19 mouse cellular contexts compared by ENCODE assay signal in the genomic region with DNA sequence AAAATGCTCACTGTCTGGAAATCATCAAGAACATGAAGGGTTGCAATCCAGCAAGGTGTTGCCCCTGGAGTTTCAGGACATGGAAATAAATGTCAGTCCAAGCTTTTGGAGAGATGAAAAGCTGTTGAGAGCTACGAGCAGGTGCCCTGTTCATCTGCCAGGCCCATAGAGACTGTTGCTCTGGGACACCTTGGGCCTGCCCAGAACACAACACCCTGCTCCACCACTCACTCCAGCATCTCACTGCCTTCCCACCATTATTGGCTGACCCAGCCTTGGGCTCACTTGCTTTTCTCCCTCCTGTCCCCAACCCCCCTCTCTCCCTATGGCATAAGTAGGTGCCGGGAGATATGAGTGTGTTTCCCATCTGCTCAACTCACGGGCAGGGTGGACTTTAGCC.
DNase-seq lines count a peak whose midpoint lies in the region; ATAC-seq lines count a peak whose summit lies in the region.
"Had no signal": no experiment of that assay in that cellular context is flagged by ENCODE, and none has a peak within 500 bp of the region (broad histone marks: within the 10 kb centered on the region; RNA-seq: fewer than 3 reads in every experiment).

No protein-coding gene starts in this region.

- H3K27me3 ChIP-seq in hindbrain, embryonic 16.5 days (replicated peaks; ENCODE audit: control insufficient read depth, insufficient read depth, low read length) = no peaks in the 10 kb centered on the region
- no peaks in the 10 kb centered on the region for H3K27me3 ChIP-seq in hindbrain, embryonic 10.5 days (ENCODE audit: insufficient read depth, poor library complexity, severe bottlenecking)
- H3K27me3 ChIP-seq in neural tube, embryonic 13.5 days = no peaks in the 10 kb centered on the region
- H3K27me3 ChIP-seq: CH12.LX; embryonic facial prominence, embryonic 12.5 days; Patski had no signal

- no peaks in the 10 kb centered on the region for H3K36me3 ChIP-seq in hindbrain, embryonic 16.5 days (ENCODE audit: control insufficient read depth, insufficient read depth, low read length)
- no peaks in the 10 kb centered on the region for H3K36me3 ChIP-seq in hindbrain, embryonic 10.5 days
- H3K36me3 ChIP-seq in neural tube, embryonic 13.5 days = no peaks in the 10 kb centered on the region
- H3K36me3 ChIP-seq: embryonic facial prominence, embryonic 12.5 days; heart, embryonic 10.5 days had no signal

- no peaks in the 10 kb centered on the region for H3K4me1 ChIP-seq in hindbrain, embryonic 16.5 days (ENCODE audit: control insufficient read depth, insufficient read depth, low read depth, low read length)
- peaks cover 4% of the 10 kb centered on the region for H3K4me1 ChIP-seq in hindbrain, embryonic 10.5 days (replicated peaks)
- H3K4me1 ChIP-seq in neural tube, embryonic 13.5 days (replicated peaks) = peaks cover 10% of the 10 kb centered on the region; the same call in 1 of the 2 replicates
- H3K4me1 ChIP-seq: embryonic facial prominence, embryonic 12.5 days; heart, embryonic 10.5 days had no signal

- no peaks in the 10 kb centered on the region for H3K9me3 ChIP-seq in hindbrain, embryonic 16.5 days (ENCODE audit: control insufficient read depth, low read length)
- H3K9me3 ChIP-seq in hindbrain, embryonic 10.5 days = no peaks in the 10 kb centered on the region
- no peaks in the 10 kb centered on the region for H3K9me3 ChIP-seq in neural tube, embryonic 13.5 days
- H3K9me3 ChIP-seq: embryonic facial prominence, embryonic 12.5 days; heart, embryonic 10.5 days had no signal

- 53% methylated on average over 3 of the region's 3 CpGs for WGBS in hindbrain, embryonic 16.5 days
- 75% methylated on average over 3 of the region's 3 CpGs for WGBS in hindbrain, embryonic 10.5 days
- WGBS in neural tube, embryonic 13.5 days = 72% methylated on average over 3 of the region's 3 CpGs

- H3K4me2 ChIP-seq in hindbrain, embryonic 16.5 days (ENCODE audit: low read length) = no peak overlapping the region
- no peak overlapping the region for H3K4me2 ChIP-seq in neural tube, embryonic 13.5 days
- H3K4me2 ChIP-seq: embryonic facial prominence, embryonic 12.5 days had no signal

- DNase-seq in heart, adult 11 months = peak; percentile 45
- DNase-seq in heart, postnatal 4 days = no peak
- no peak for DNase-seq in hindbrain, embryonic 10.5 days (ENCODE audit: low spot score)
- DNase-seq in neural tube, embryonic 10.5 days (ENCODE audit: extremely low spot score, low spot score) = no peak
- DNase-seq in thymus, postnatal 10 days (ENCODE audit: low spot score in 2 of 2) = no peak
- DNase-seq: adrenal gland, postnatal 14 days; cerebellum, adult 11-12 months; cerebellum, adult 9-10 months; cerebellum, postnatal 25 days; gastrocnemius, postnatal 36 days; heart, adult 18-20 months; heart, postnatal 10 days had no signal

- peak; percentile 57 for ATAC-seq in hindbrain, embryonic 16.5 days
- ATAC-seq in neural tube, embryonic 13.5 days (ENCODE audit: low read depth) = peak; percentile 69
- ATAC-seq: activated CD4-positive, CD25-positive, alpha-beta regulatory T cell, adult 4 months; Patski had no signal

- H3K4me3 ChIP-seq in hindbrain, embryonic 16.5 days (ENCODE audit: low read length) = no peak overlapping the region
- H3K4me3 ChIP-seq in hindbrain, embryonic 10.5 days = no peak overlapping the region
- H3K4me3 ChIP-seq in neural tube, embryonic 13.5 days = no peak overlapping the region
- H3K4me3 ChIP-seq: embryonic facial prominence, embryonic 12.5 days; heart, embryonic 10.5 days had no signal

- H3K9ac ChIP-seq in hindbrain, embryonic 16.5 days (ENCODE audit: low read depth, low read length) = no peak overlapping the region
- no peak overlapping the region for H3K9ac ChIP-seq in neural tube, embryonic 13.5 days
- H3K9ac ChIP-seq: embryonic facial prominence, embryonic 12.5 days had no signal

- H3K27ac ChIP-seq in hindbrain, embryonic 16.5 days (ENCODE audit: low read depth, low read length) = no peak overlapping the region
- no peak overlapping the region for H3K27ac ChIP-seq in hindbrain, embryonic 10.5 days
- H3K27ac ChIP-seq in neural tube, embryonic 13.5 days (replicated peaks) = no peak overlapping the region
- H3K27ac ChIP-seq: embryonic facial prominence, embryonic 12.5 days; heart, embryonic 10.5 days had no signal
